ENCODE assay signal across 26 mouse cellular contexts in the genomic region with DNA sequence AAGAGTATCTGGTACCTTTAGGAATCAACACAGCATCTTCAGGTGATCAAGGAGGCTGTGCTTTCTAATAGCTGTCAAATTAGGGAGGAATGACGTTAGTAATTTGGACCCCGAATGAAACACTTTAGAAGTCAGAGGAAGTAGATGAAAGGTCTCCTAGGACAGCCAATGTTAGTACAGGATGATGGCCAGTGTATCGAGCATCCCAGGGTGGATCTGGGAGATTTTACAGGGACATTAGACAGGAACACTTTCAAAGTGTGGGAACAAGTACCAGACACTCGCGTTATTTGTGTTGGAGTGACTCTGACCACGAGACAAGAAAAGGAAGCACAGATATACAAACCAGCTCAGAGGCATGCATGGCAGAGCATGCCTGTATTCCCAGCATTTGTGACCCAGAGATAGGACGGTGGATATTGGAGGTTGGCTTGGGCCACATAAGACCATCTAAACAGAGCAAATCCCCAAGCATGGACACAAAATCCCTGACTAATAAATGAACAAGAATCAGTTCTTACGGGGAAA. TPM values are rescaled to one million over a fixed set of nuclear protein-coding genes. Genes with fewer than 3 reads are reported as not detected.
"Had no signal": no experiment of that assay in that cellular context is flagged by ENCODE, and none has a peak within 500 bp of the region (broad histone marks: within the 10 kb centered on the region; RNA-seq: fewer than 3 reads in every experiment).

No protein-coding gene starts in this region.

- H3K27me3 ChIP-seq: hindbrain, embryonic 12.5 days; intestine, embryonic 15.5 days; limb, embryonic 12.5 days; liver, embryonic 13.5 days; liver, embryonic 15.5 days had no signal

- H3K4me1 ChIP-seq: hindbrain, embryonic 12.5 days; intestine, embryonic 15.5 days; limb, embryonic 10.5 days; limb, embryonic 12.5 days; liver, embryonic 13.5 days; liver, embryonic 15.5 days had no signal

- H3K9me3 ChIP-seq: hindbrain, embryonic 10.5 days; hindbrain, embryonic 12.5 days; intestine, embryonic 15.5 days; limb, embryonic 10.5 days; limb, embryonic 12.5 days; liver, embryonic 13.5 days; liver, embryonic 15.5 days had no signal

- H3K9ac ChIP-seq: hindbrain, embryonic 12.5 days; hindbrain, embryonic 14.5 days; intestine, embryonic 15.5 days; limb, embryonic 12.5 days; liver, embryonic 13.5 days; liver, embryonic 15.5 days had no signal

- H3K27ac ChIP-seq: gastrocnemius, adult 2 months; hindbrain, embryonic 10.5 days; hindbrain, embryonic 12.5 days; hindbrain, embryonic 14.5 days; intestine, embryonic 15.5 days; layer of hippocampus, adult 2 months; left cerebral cortex, adult 2 months; limb, embryonic 10.5 days; limb, embryonic 12.5 days; liver, embryonic 13.5 days; liver, embryonic 15.5 days had no signal

- H3K36me3 ChIP-seq: hindbrain, embryonic 10.5 days; hindbrain, embryonic 12.5 days; intestine, embryonic 15.5 days; limb, embryonic 10.5 days; limb, embryonic 12.5 days; liver, embryonic 13.5 days; liver, embryonic 15.5 days had no signal

- H3K4me2 ChIP-seq: heart, embryonic 11.5 days; hindbrain, embryonic 12.5 days; hindbrain, embryonic 14.5 days; intestine, embryonic 15.5 days; limb, embryonic 12.5 days; liver, embryonic 11.5 days; liver, embryonic 13.5 days; liver, embryonic 15.5 days had no signal

- DNase-seq: gastrocnemius, adult 2 months; gastrocnemius, postnatal 10 days; gastrocnemius, postnatal 25 days; heart, postnatal 14 days; heart, postnatal 4 days; kidney, adult 18-20 months; kidney, adult 8-10 months; kidney, postnatal 10 days; kidney, postnatal 25 days; kidney, postnatal 4 days; liver; liver, embryonic 13.5 days had no signal

- ATAC-seq: hindbrain, embryonic 16.5 days; inflammation-experienced regulatory T-cells, adult 6 months; intestine, embryonic 15.5 days; intestine, postnatal 0 days had no signal

- H3K4me3 ChIP-seq: gastrocnemius, adult 2 months; hindbrain, embryonic 10.5 days; hindbrain, embryonic 12.5 days; intestine, embryonic 15.5 days; layer of hippocampus, adult 2 months; left cerebral cortex, adult 2 months; limb, embryonic 10.5 days; limb, embryonic 12.5 days; liver, embryonic 13.5 days; liver, embryonic 15.5 days had no signal

RNA-seq across cellular contexts. Expression of gene Ednrb, which starts 48.3 kb away (rescaled TPM):
- polyA plus RNA-seq: inflammation-experienced regulatory T-cells, adult 6 months had no signal
